Mouse (Mus musculus) liver, adult 2 months (tissue): Measurements from ENCODE around the gene Ispd. TPM values are rescaled to one million over a fixed set of nuclear protein-coding genes. Genes with fewer than 3 reads are reported as not detected.
"Not testable (repeated sequence)": the region's sequence is repeated elsewhere in the genome, so short reads cannot be mapped to it uniquely, and the experiment has no call there.

Experiments
- DNase-seq: peaks from one replicate; pipeline ENCODE4 v3.0.0-alpha.2; 2011; ENCODE audit warnings: low read depth, low spot score; ENCODE audit errors: extremely low read depth
- H3K27ac ChIP-seq: fragments of 200-500 bp; replicated peaks from 2 replicates; pipeline ENCODE4 v1.5.1; 2012; ENCODE audit warnings: low read depth, mild to moderate bottlenecking, control low read depth, inconsistent platforms, low read length; ENCODE audit not compliant: insufficient read depth
- H3K27me3 ChIP-seq: fragments of 200-500 bp; 2 replicates; pipeline ENCODE4 v1.6.1; 2012; ENCODE audit warnings: mild to moderate bottlenecking, moderate library complexity, low read length, inconsistent platforms; ENCODE audit not compliant: control insufficient read depth, insufficient read depth
- H3K36me3 ChIP-seq: fragments of 200-500 bp; 2 replicates; pipeline ENCODE4 v1.6.1; 2012; ENCODE audit warnings: low read length, inconsistent platforms; ENCODE audit not compliant: control insufficient read depth, insufficient read depth
- H3K4me1 ChIP-seq: fragments of 200-500 bp; 2 replicates; pipeline ENCODE4 v1.6.1; 2011; ENCODE audit warnings: low read length; ENCODE audit not compliant: control insufficient read depth, insufficient read depth
- H3K4me3 ChIP-seq: fragments of 200-500 bp; 2 replicates; pipeline ENCODE4 v1.5.1; 2011; ENCODE audit warnings: low read depth, mild to moderate bottlenecking, control low read depth, low read length, moderate library complexity; ENCODE audit not compliant: insufficient read depth
- H3K79me2 ChIP-seq: fragments of 200-500 bp; 2 replicates; pipeline ENCODE4 v1.6.1; 2012; ENCODE audit warnings: inconsistent platforms, mild to moderate bottlenecking, low read length, moderate library complexity; ENCODE audit not compliant: control insufficient read depth, insufficient read depth
- H3K9ac ChIP-seq: fragments of 200-500 bp; 2 replicates; pipeline ENCODE4 v1.6.1; 2012; ENCODE audit warnings: low read depth, mild to moderate bottlenecking, control low read depth, inconsistent platforms, low read length
- CTCF ChIP-seq: fragments of 200-500 bp; IDR thresholded peaks from 2 replicates; pipeline ENCODE4 v1.5.1; 2011; ENCODE audit warnings: low read depth, low read length, control low read depth
- POLR2A ChIP-seq: fragments of 200-500 bp; IDR thresholded peaks from 2 replicates; pipeline ENCODE4 v1.6.1; 2011; ENCODE audit warnings: low read length, control low read depth; ENCODE audit not compliant: insufficient read depth; ENCODE audit errors: extremely low read depth
- WGBS: fragments of 180-500 bp; shearing (Covaris S2); methylation state at CpG from one replicate; pipeline ENCODE4 v1.1.7; 2018; 5-methylcytosine and 5-hydroxymethylcytosine counted together
- polyA plus RNA-seq: library from polyadenylated mRNA; depleted of rRNA; stranded (reverse); fragments of >200 nt; gene quantifications from 2 replicates; pipeline ENCODE4 v1.2.3, GENCODE M21; 2012
- total RNA-seq: library from RNA; depleted of rRNA; stranded (reverse); fragments of >200 nt; gene quantifications from 2 replicates; pipeline ENCODE4 v1.2.3, GENCODE M21; 2014

Ispd gene
- total and polyA plus RNA-seq, 2 experiments = 1.2 to 3.6 TPM

DNA sequence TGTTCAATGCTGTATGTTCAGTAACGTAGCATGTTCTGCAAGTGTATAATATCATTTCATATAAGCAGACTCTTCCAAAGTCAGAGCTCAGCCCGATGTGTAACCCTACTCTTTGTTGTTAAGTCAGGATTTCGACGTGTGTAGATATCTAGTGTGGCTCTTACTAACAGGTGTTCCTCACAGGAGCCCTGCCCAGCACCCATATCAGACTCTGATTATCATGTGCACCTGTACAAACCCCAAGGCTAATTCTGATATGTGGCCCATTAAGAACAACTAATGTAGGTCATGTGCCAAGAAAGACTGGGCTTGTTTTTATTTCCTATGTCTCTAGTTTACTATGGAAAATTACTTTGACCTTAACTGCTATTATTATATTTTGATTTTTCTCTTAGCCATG is 17.2 kb upstream of the Ispd start:
- Histone ChIP-seq H3K27me3 (no peaks in the 10 kb centered on the region), H3K36me3 (no peaks in the 10 kb centered on the region), H3K27ac (no peak overlapping the region), H3K4me1 (no peaks in the 10 kb centered on the region), H3K79me2 (no peaks in the 10 kb centered on the region), H3K4me3 (no peak overlapping the region), H3K9ac (no peak overlapping the region)
- DNase-seq = no peak
- 87% methylated on average over 4 of the region's 4 CpGs for WGBS
- TF ChIP-seq POLR2A (no peak), CTCF (no peak)

DNA sequence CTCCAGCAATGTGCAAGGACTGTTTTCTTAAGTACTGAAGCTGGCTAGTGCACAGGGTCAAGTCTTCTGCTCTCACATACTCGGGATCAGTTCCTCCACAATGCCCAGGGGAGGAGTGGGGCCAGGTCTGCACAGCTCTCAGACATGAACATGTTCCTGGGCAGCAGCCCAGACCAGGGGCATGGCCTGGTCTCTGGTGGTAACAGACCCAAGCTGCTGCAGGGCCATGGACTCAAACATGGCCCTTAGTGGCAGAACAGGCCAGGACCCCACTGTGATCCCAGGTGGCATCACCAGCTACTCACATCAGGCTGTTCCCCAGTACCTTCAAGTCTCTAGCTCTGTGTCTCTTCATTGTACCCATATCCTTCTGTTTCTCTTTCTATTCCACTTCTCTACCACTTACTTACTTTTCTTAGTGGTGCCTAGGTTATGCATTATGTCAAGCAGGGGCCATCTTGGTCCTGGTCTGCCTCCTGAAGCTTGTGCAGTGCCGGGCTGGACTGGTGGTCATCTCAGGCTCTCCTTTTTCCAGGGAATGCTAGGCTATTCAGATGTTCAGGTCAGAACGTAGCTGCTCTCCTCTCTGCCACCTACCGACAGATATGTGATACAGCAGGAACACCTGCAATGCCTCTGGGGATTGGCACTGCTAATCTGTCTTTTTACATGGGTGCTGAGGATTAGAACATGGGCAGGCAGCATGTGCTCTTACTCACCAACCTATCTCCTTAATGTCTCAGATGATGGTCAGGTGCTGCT is 7.8 kb upstream of the Ispd start:
- WGBS = 54% methylated on average over 4 of the region's 4 CpGs
- H3K4me3 ChIP-seq = no peak overlapping the region
- no peaks in the 10 kb centered on the region for H3K79me2 ChIP-seq
- no peak overlapping the region for H3K27ac ChIP-seq
- DNase-seq = peak; percentile 20
- no peak for TF ChIP-seq POLR2A
- peak; percentile 59 for TF ChIP-seq CTCF
- H3K27me3 ChIP-seq = no peaks in the 10 kb centered on the region
- no peaks in the 10 kb centered on the region for H3K36me3 ChIP-seq
- H3K4me1 ChIP-seq = no peaks in the 10 kb centered on the region
- H3K9ac ChIP-seq = no peak overlapping the region

DNA sequence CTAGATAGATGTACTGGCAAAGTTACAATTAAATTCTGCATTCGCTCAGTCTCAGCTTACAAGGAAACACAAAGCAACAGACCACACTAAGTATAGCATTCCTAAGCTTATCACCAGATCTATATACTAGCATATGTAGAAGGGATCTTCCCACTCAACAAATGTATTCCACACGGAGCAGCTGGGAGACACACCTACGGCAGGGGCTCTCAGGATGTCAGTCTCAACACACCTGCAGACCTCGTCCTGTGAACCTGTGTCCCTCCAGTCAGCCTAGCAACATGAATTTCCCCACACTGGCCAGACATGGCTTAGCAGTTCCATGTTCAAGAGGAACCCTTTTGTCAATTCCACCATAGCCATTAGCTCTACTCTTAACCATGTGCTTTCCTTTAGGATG is 4.9 kb upstream of the Ispd start:
- not testable (repeated sequence) for H3K4me3 ChIP-seq, H3K9ac ChIP-seq, H3K79me2 ChIP-seq, H3K4me1 ChIP-seq, DNase-seq, H3K27me3 ChIP-seq, H3K36me3 ChIP-seq, H3K27ac ChIP-seq
- 90% methylated on average over 3 of the region's 4 CpGs for WGBS

DNA sequence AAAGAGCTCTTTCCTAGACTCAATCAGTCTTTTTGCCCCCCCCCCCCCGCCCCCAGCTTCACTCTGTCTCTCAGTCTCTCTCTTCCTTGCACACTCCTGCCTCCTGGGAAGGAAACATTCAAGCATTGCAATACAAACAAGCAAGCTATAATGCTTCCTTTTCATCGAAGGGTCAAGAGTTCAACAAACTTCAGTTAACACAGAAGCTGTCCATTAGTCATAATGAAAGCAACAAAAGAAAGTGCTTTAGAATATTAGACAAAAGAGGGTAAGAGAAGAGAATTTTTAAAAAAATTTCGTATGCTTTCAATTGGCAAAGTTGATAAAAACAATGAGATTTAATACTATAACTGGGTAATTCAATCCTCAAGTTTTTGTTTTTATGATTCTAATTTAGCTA is 996 bp upstream of the Ispd start:
- WGBS = 80% methylated on average over 3 of the region's 3 CpGs
- TF ChIP-seq POLR2A = no peak
- no peak for TF ChIP-seq CTCF
- Histone ChIP-seq H3K9ac (no peak overlapping the region), H3K4me1 (no peaks in the 10 kb centered on the region; the same call in 1 of the 2 replicates), H3K4me3 (no peak overlapping the region), H3K79me2 (no peaks in the 10 kb centered on the region), H3K27me3 (no peaks in the 10 kb centered on the region), H3K27ac (no peak overlapping the region), H3K36me3 (no peaks in the 10 kb centered on the region)
- peak; percentile 14 for DNase-seq

DNA sequence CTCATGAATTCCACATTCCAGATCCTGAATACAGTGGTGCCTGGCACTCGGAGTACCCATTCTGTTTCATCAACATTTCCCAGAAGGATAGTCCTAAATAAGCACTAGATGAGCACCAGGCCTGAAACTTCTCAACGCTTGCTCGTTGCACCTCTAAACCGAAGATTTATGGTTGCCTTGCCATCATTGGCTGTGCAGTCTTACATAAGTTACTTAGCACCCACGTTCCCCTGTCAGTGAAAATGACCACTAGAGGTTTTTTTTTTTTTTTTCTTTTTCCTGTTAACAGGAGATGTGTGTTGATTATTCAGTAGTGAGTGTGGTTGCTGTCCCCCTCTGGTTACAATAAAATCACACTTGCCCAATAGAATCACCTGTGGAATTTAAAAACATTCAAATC is 444 bp upstream of the Ispd start:
- Histone ChIP-seq H3K27ac (no peak overlapping the region), H3K79me2 (no peaks in the 10 kb centered on the region), H3K36me3 (no peaks in the 10 kb centered on the region), H3K4me1 (no peaks in the 10 kb centered on the region; the same call in 1 of the 2 replicates), H3K27me3 (no peaks in the 10 kb centered on the region), H3K4me3 (no peak overlapping the region), H3K9ac (no peak overlapping the region)
- 78% methylated on average over 5 of the region's 5 CpGs for WGBS
- no peak for DNase-seq
- TF ChIP-seq CTCF (no peak), POLR2A (no peak)

DNA sequence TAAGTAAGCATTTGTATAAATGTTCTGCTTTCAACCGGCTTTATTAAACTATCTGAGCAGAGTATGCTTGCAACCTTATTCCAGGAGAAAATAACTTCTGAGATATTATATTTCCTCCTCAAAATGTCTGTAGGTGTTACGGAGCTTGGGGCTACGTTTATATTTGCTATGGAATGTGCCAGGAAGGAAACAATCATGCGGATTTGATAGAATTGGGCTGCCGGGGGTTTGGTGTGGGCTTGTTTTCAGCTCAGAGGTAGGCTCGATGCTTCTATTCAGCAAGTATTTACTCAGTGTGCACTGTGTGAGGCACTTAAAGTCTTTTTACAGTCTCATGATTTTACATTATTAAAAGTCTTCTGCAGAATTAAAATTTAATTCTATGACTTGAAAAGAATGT is 4.1 kb downstream of the Ispd start:
- no peak overlapping the region for H3K4me3 ChIP-seq
- H3K36me3 ChIP-seq = no peaks in the 10 kb centered on the region
- no peak for DNase-seq
- H3K27ac ChIP-seq = no peak overlapping the region
- H3K9ac ChIP-seq = no peak overlapping the region
- no peak for TF ChIP-seq CTCF
- no peak for TF ChIP-seq POLR2A
- no peaks in the 10 kb centered on the region for H3K27me3 ChIP-seq
- no peaks in the 10 kb centered on the region for H3K79me2 ChIP-seq
- H3K4me1 ChIP-seq = no peaks in the 10 kb centered on the region; the same call in 1 of the 2 replicates
- WGBS = 76% methylated on average over 6 of the region's 6 CpGs
